Mouse (Mus musculus): ENCODE measurements around the gene Nphp3. TPM values are rescaled to one million over a fixed set of nuclear protein-coding genes. Genes with fewer than 3 reads are reported as not detected.

The Nphp3 gene
- total RNA-seq, 2 experiments from 2014 or later = 4.3 to 6.7 TPM

GRCm38 (mm10) chr9:104063244-104063961 is 61.1 kb downstream of the Nphp3 start, which contains the start of gene Acad11:
TSS of gene Acad11 (plus strand) at chr9:104063377.
- peak; percentile 76 for ATAC-seq (replicated peaks; ENCODE audit: poor library complexity, severe bottlenecking)

- no peak for ATAC-seq (replicated peaks; ENCODE audit: poor library complexity, severe bottlenecking)
Observed at GRCm38 (mm10) chr9:104064571-104064970, 62.2 kb downstream of the Nphp3 start.

GRCm38 (mm10) chr9:104070241-104070640 is 67.9 kb downstream of the Nphp3 start:
- no peak for ATAC-seq (replicated peaks; ENCODE audit: poor library complexity, severe bottlenecking)

GRCm38 (mm10) chr9:104070863-104071604 is 68.7 kb downstream of the Nphp3 start:
- ATAC-seq (replicated peaks; ENCODE audit: poor library complexity, severe bottlenecking) = no peak

- ATAC-seq (replicated peaks; ENCODE audit: poor library complexity, severe bottlenecking) = peak; percentile 72
Observed at GRCm38 (mm10) chr9:104075808-104076207, 73.5 kb downstream of the Nphp3 start.

- ATAC-seq (replicated peaks; ENCODE audit: poor library complexity, severe bottlenecking) = no peak
Observed at GRCm38 (mm10) chr9:104078780-104079179, 76.4 kb downstream of the Nphp3 start.

GRCm38 (mm10) chr9:104079379-104079778 is 77.0 kb downstream of the Nphp3 start:
- ATAC-seq (replicated peaks; ENCODE audit: poor library complexity, severe bottlenecking) = peak; percentile 94

GRCm38 (mm10) chr9:104080038-104080437 is 77.7 kb downstream of the Nphp3 start:
- no peak for ATAC-seq (replicated peaks; ENCODE audit: poor library complexity, severe bottlenecking)

GRCm38 (mm10) chr9:104085730-104086429 is 83.5 kb downstream of the Nphp3 start:
- ATAC-seq (replicated peaks; ENCODE audit: poor library complexity, severe bottlenecking) = no peak

GRCm38 (mm10) chr9:104088555-104088954 is 86.2 kb downstream of the Nphp3 start:
- no peak for ATAC-seq (replicated peaks; ENCODE audit: poor library complexity, severe bottlenecking)

GRCm38 (mm10) chr9:104092945-104093344 is 90.6 kb downstream of the Nphp3 start:
- ATAC-seq (replicated peaks; ENCODE audit: poor library complexity, severe bottlenecking) = no peak

Other genes with a start within 250 kb of the Nphp3 start
- gene Tmem108, start 240.7 kb upstream of the Nphp3 start, total RNA-seq (2014; fragmentation: Nextera tagmentation) = 0.58 and 0.77 TPM in 2 replicates
- 0.13 and 0.15 TPM in 2 replicates for gene Tmem108, start 240.7 kb upstream of the Nphp3 start, total RNA-seq (2017)
- gene Gm28305, start 38.1 kb downstream of the Nphp3 start, total RNA-seq (2014; fragmentation: Nextera tagmentation) = not detected in 2 replicates
- not detected in 2 replicates for gene Gm28305, start 38.1 kb downstream of the Nphp3 start, total RNA-seq (2017)
- gene Uba5, start 60.6 kb downstream of the Nphp3 start, total RNA-seq (2014; fragmentation: Nextera tagmentation) = 49.3 and 57.4 TPM in 2 replicates
- gene Uba5, start 60.6 kb downstream of the Nphp3 start, total RNA-seq (2017) = 52.5 and 54.0 TPM in 2 replicates
- 25.1 and 32.9 TPM in 2 replicates for gene Acad11, start 60.8 kb downstream of the Nphp3 start, total RNA-seq (2014; fragmentation: Nextera tagmentation)
- gene Acad11, start 60.8 kb downstream of the Nphp3 start, total RNA-seq (2017) = 26.1 and 31.1 TPM in 2 replicates
- gene Ackr4, start 124.4 kb downstream of the Nphp3 start, total RNA-seq (2014; fragmentation: Nextera tagmentation) = not detected in 2 replicates
- 0.09 TPM in 1 of 2 replicates, not detected in the other for gene Ackr4, start 124.4 kb downstream of the Nphp3 start, total RNA-seq (2017)

Data from granulocyte monocyte progenitor cell, adult 5-6 weeks (primary cell).